Mouse (Mus musculus) liver, adult 2 months (tissue): ENCODE data around the gene Zbtb24. TPM values are rescaled to one million over a fixed set of nuclear protein-coding genes. Genes with fewer than 3 reads are reported as not detected.
A peak's percentile ranks its signal among the peaks of the same experiment; 100 is the strongest.

Experiments used
- DNase-seq: peaks from one replicate; pipeline ENCODE4 v3.0.0-alpha.2; 2011; ENCODE audit warnings: low read depth, low spot score; ENCODE audit errors: extremely low read depth
- H3K27ac ChIP-seq: fragments of 200-500 bp; replicated peaks from 2 replicates; pipeline ENCODE4 v1.5.1; 2012; ENCODE audit warnings: low read depth, mild to moderate bottlenecking, control low read depth, inconsistent platforms, low read length; ENCODE audit not compliant: insufficient read depth
- H3K27me3 ChIP-seq: fragments of 200-500 bp; 2 replicates; pipeline ENCODE4 v1.6.1; 2012; ENCODE audit warnings: mild to moderate bottlenecking, moderate library complexity, low read length, inconsistent platforms; ENCODE audit not compliant: control insufficient read depth, insufficient read depth
- H3K36me3 ChIP-seq: fragments of 200-500 bp; 2 replicates; pipeline ENCODE4 v1.6.1; 2012; ENCODE audit warnings: low read length, inconsistent platforms; ENCODE audit not compliant: control insufficient read depth, insufficient read depth
- H3K4me1 ChIP-seq: fragments of 200-500 bp; 2 replicates; pipeline ENCODE4 v1.6.1; 2011; ENCODE audit warnings: low read length; ENCODE audit not compliant: control insufficient read depth, insufficient read depth
- H3K4me3 ChIP-seq: fragments of 200-500 bp; 2 replicates; pipeline ENCODE4 v1.5.1; 2011; ENCODE audit warnings: low read depth, mild to moderate bottlenecking, control low read depth, low read length, moderate library complexity; ENCODE audit not compliant: insufficient read depth
- H3K79me2 ChIP-seq: fragments of 200-500 bp; 2 replicates; pipeline ENCODE4 v1.6.1; 2012; ENCODE audit warnings: inconsistent platforms, mild to moderate bottlenecking, low read length, moderate library complexity; ENCODE audit not compliant: control insufficient read depth, insufficient read depth
- H3K9ac ChIP-seq: fragments of 200-500 bp; 2 replicates; pipeline ENCODE4 v1.6.1; 2012; ENCODE audit warnings: low read depth, mild to moderate bottlenecking, control low read depth, inconsistent platforms, low read length
- CTCF ChIP-seq: fragments of 200-500 bp; IDR thresholded peaks from 2 replicates; pipeline ENCODE4 v1.5.1; 2011; ENCODE audit warnings: low read depth, low read length, control low read depth
- POLR2A ChIP-seq: fragments of 200-500 bp; IDR thresholded peaks from 2 replicates; pipeline ENCODE4 v1.6.1; 2011; ENCODE audit warnings: low read length, control low read depth; ENCODE audit not compliant: insufficient read depth; ENCODE audit errors: extremely low read depth
- WGBS: fragments of 180-500 bp; shearing (Covaris S2); methylation state at CpG from one replicate; pipeline ENCODE4 v1.1.7; 2018; 5-methylcytosine and 5-hydroxymethylcytosine counted together
- polyA plus RNA-seq: library from polyadenylated mRNA; depleted of rRNA; stranded (reverse); fragments of >200 nt; gene quantifications from 2 replicates; pipeline ENCODE4 v1.2.3, GENCODE M21; 2012
- total RNA-seq: library from RNA; depleted of rRNA; stranded (reverse); fragments of >200 nt; gene quantifications from 2 replicates; pipeline ENCODE4 v1.2.3, GENCODE M21; 2014

Zbtb24 gene
- total and polyA plus RNA-seq, 2 experiments, result 10.5 to 10.6 TPM

- no peaks in the 10 kb centered on the region for H3K4me1 ChIP-seq
- no peak overlapping the region for H3K4me3 ChIP-seq
- DNase-seq, result no peak
- H3K27ac ChIP-seq, result no peak overlapping the region
- H3K79me2 ChIP-seq, result no peaks in the 10 kb centered on the region
- H3K27me3 ChIP-seq, result no peaks in the 10 kb centered on the region
- WGBS, result 91% methylated on average over 3 of the region's 3 CpGs
- no peak overlapping the region for H3K9ac ChIP-seq
- no peaks in the 10 kb centered on the region for H3K36me3 ChIP-seq
- TF ChIP-seq POLR2A (no peak), CTCF (no peak)
Measured at GRCm38 (mm10) chr10:41479961-41480360, 29.8 kb downstream of the Zbtb24 start.

DNA sequence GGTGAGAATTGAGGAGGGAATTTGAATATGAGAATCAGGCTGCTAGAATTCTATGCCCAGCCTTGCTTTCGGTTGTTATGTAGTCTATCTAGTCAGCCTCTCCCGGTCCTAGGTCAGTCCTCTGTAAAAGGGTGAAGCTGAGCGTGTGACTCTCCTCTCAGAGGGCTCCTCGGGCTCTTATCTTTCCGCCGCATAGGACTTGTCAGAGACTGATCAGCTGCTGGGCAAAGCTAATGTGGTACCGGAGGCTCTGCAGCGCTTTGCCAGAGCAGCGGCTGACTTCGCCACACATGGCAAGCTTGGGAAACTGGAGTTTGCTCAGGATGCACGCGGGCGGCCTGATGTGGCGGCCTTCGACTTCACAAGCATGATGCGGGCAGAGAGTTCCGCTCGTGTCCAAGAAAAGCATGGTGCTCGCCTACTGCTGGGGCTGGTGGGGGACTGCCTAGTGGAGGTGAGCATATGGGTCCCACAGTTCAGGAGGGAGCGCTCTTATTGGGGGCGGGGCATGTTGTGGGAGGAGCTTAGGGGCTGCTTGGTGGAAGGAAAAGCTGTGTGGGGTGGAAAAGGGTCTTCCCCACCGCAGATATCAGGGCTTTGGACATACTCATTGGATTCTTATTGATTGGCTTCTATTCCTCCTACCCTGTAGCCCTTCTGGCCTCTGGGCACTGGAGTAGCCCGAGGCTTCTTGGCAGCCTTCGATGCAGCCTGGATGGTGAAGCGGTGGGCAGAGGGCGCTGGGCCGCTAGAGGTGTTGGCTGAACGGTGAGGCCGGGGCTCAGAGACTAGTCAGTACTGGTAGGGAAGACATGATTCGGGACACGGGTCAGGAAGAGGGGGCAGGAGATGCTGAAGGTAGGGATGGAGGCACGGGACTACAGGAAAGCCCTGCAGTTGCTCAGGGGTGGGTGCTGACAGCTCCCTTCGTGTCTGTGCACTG lies 31.0 kb downstream of the Zbtb24 start:
- 70% methylated on average over 33 of the region's 33 CpGs for WGBS
- Histone ChIP-seq H3K79me2 (no peaks in the 10 kb centered on the region), H3K4me1 (no peaks in the 10 kb centered on the region), H3K27ac (no peak overlapping the region), H3K9ac (no peak overlapping the region), H3K36me3 (no peaks in the 10 kb centered on the region), H3K27me3 (no peaks in the 10 kb centered on the region), H3K4me3 (no peak overlapping the region)
- no peak for DNase-seq
- TF ChIP-seq POLR2A, result no peak

- H3K79me2 ChIP-seq, result no peaks in the 10 kb centered on the region
- 90% methylated on average over 7 of the region's 7 CpGs for WGBS
Measured at GRCm38 (mm10) chr10:41482446-41482845, 32.3 kb downstream of the Zbtb24 start.

GRCm38 (mm10) chr10:41485778-41486177 lies 35.6 kb downstream of the Zbtb24 start:
- H3K27me3 ChIP-seq, result no peaks in the 10 kb centered on the region
- H3K9ac ChIP-seq, result no peak overlapping the region
- H3K79me2 ChIP-seq, result peaks cover 3% of the 10 kb centered on the region; the same call in 1 of the 2 replicates
- H3K27ac ChIP-seq, result no peak overlapping the region
- H3K4me1 ChIP-seq, result peaks cover 11% of the 10 kb centered on the region
- no peak overlapping the region for H3K4me3 ChIP-seq
- WGBS, result 80% methylated on average over 16 of the region's 16 CpGs
- TF ChIP-seq CTCF, result no peak
- no peak for TF ChIP-seq POLR2A
- H3K36me3 ChIP-seq, result peaks cover 7% of the 10 kb centered on the region
- no peak for DNase-seq

More at GRCm38 (mm10) chr10:41482446-41482845, 32.3 kb downstream of the Zbtb24 start:
- Histone ChIP-seq H3K4me3 (no peak overlapping the region), H3K27ac (no peak overlapping the region), H3K36me3 (peaks cover 3% of the 10 kb centered on the region; the same call in 1 of the 2 replicates), H3K4me1 (no peaks in the 10 kb centered on the region), H3K27me3 (no peaks in the 10 kb centered on the region), H3K9ac (no peak overlapping the region)
- TF ChIP-seq POLR2A (no peak), CTCF (no peak)
- DNase-seq, result no peak

- H3K27ac ChIP-seq, result no peak overlapping the region
- H3K4me3 ChIP-seq, result no peak overlapping the region
- H3K79me2 ChIP-seq, result peaks cover 3% of the 10 kb centered on the region; the same call in 1 of the 2 replicates
- no peak overlapping the region for H3K9ac ChIP-seq
- peaks cover 7% of the 10 kb centered on the region for H3K36me3 ChIP-seq
- peaks cover 14% of the 10 kb centered on the region for H3K4me1 ChIP-seq
- no peaks in the 10 kb centered on the region for H3K27me3 ChIP-seq
- TF ChIP-seq POLR2A (no peak), CTCF (no peak)
- no peak for DNase-seq
- WGBS, result 84% methylated on average over 14 of the region's 14 CpGs
Measured at GRCm38 (mm10) chr10:41486506-41487170, 36.5 kb downstream of the Zbtb24 start.

- Histone ChIP-seq H3K27ac (0 out of 2 replicates have a peak overlapping the region, but pooled peaks have one; percentile 16), H3K79me2 (peaks cover 3% of the 10 kb centered on the region; the same call in 1 of the 2 replicates), H3K4me3 (peak overlapping the region; percentile 87), H3K36me3 (peaks cover 7% of the 10 kb centered on the region), H3K27me3 (no peaks in the 10 kb centered on the region), H3K9ac (peak overlapping the region; percentile 33; the same call in 1 of the 2 replicates), H3K4me1 (peaks cover 14% of the 10 kb centered on the region)
- TF ChIP-seq POLR2A (no peak), CTCF (no peak)
- no peak for DNase-seq
- WGBS, result 22% methylated on average over 7 of the region's 7 CpGs
Measured at GRCm38 (mm10) chr10:41488877-41489276, 38.7 kb downstream of the Zbtb24 start.
